Mouse (Mus musculus): ENCODE measurements around the gene Slc17a3. TPM values are rescaled to one million over a fixed set of nuclear protein-coding genes. Genes with fewer than 3 reads are reported as not detected.

Gene Slc17a3
- not detected for total RNA-seq (2021)

DNA sequence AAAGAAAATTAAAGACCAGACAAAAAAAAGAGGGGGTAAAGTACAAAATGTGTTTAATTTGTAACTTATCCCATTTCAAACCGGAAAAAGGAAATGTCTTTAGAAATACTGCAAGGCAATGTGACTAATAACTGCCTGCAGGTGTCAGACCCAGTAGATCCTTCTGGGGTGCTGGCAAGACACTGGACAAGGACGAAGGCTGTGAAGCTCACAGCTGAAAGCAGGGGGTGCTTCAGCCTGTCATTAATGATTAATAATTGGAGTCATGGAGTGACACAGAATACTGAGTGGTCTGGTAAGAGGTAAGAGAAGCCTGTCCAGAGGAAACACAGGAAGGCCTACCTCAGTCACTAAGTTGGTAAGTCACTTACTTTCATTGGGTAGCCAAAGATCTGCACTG lies at the start of gene Slc17a3:
Gene Slc17a3, plus strand, starts transcription at position 127 of the 400 bp plus-strand sequence.
- intact Hi-C loops (cut with DNase I), result loop anchor here (10.0 kb wide), 1 partner anchor 175 kb away; no protein-coding TSS in a partner anchor
- no peak for DNase-seq (ENCODE audit: low spot score in 2 of 2)

GRCm38 (mm10) chr13:23792520-23792919 lies 46.7 kb upstream of the Slc17a3 start:
- intact Hi-C loops (cut with DNase I), result loop anchor here (5.0 kb wide), 1 partner anchor 505 kb away; no protein-coding TSS in a partner anchor
- DNase-seq (ENCODE audit: low spot score in 2 of 2), result peak; percentile 17 to 18

DNA sequence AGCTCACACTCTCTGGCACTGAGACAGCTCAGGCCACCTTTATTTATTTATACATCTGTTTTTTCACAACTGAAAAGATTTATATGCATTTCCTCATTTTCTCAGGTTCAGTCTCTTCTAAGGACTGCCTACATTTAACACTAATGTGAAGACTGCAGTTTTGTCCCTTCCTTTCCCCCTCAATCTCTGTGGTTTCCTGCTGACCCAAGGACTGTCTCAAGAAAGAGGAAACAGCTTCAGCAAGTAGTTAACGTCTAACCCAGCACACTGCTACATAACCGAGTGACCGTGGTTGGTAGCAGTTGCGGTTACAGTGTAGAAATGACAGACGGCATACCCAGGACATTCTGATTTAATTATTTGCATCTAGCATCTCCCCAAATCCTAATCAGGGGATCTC lies 39.8 kb upstream of the Slc17a3 start:
- no peak for DNase-seq (ENCODE audit: low spot score in 2 of 2)
- intact Hi-C loops (cut with DNase I), result no loop called here

- DNase-seq (ENCODE audit: low spot score in 2 of 2), result no peak
- intact Hi-C loops (cut with DNase I), result no loop called here
These were observed 34.7 kb upstream of the Slc17a3 start for GRCm38 (mm10) chr13:23804532-23804931.

DNA sequence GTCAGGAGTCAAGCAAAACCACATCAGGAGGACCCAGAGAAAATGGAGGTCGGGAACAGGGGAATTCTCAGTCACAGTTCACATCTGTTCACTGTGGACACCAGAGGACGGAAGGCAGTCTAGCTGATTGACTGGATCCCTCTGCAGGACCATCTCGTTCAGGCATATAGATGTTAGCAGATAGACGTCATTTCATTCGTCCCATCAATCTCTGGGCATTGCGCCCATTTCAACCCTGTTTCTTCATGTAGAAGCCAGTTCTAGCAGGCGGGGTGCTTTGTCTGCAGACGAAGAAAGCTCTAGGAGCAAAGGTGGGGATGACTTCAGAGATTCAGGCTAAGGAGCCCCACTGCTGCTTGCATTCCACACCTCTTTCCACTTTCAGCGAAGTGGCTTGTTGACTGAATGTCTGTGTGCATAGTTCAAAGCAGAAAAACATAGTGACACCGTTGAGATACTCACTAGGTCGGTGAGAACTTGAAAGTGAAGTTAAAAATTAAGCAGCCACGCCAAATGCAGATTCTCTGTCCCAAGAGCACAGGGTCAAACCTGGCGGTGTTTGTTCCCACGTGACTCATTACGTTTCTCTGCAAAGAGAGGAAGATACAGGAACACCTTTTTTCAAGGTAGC lies 32.7 kb upstream of the Slc17a3 start, which contains the start of gene Slc17a2:
Gene Slc17a2, plus strand, starts transcription at position 572 of the 631 bp plus-strand sequence.
- DNase-seq (ENCODE audit: low spot score in 2 of 2), result no peak
- intact Hi-C loops (cut with DNase I), result no loop called here

- DNase-seq (ENCODE audit: low spot score in 2 of 2), result no peak
- intact Hi-C loops (cut with DNase I), result no loop called here
These were observed 23.1 kb upstream of the Slc17a3 start for GRCm38 (mm10) chr13:23816148-23816547.

DNA sequence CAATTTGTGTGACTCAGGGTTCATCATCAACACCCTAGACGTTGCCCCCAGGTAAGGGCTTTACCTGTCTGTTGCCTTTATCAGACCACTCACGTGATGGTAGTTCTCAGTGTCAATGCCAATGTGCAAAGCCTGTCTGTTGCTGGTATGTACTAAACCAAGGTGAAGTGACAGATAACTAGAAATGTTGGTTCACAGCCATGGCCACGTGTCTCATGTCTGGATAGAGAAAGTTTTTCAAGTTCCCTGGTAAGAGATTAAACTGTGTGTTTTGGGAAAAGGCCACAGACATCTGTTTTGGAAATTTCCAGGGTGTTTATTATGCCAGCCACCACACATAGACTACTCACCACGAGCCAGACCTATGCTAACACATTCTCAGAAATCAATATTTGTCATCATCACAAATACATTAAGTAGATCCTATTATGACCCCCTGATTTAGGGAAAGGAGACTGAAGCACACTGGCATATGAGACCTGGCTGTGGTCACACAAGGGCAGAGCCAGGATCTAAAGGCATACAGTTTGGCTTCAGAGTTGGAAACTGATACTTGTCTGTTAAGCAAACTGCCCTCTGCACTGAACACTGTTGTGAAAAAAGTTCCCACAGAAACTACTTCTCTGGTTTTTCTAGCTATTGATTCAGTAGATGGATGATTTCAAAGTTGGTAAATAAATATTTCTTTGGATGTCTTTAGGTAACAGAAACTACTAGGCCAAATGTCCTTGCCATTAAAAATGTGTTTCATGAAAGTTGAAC lies 18.9 kb upstream of the Slc17a3 start:
- intact Hi-C loops (cut with DNase I), result no loop called here
- DNase-seq (ENCODE audit: low spot score in 2 of 2), result no peak

- intact Hi-C loops (cut with DNase I), result no loop called here
- no peak for DNase-seq (ENCODE audit: low spot score in 2 of 2)
These were observed 17.0 kb upstream of the Slc17a3 start for GRCm38 (mm10) chr13:23822213-23822612.

DNA sequence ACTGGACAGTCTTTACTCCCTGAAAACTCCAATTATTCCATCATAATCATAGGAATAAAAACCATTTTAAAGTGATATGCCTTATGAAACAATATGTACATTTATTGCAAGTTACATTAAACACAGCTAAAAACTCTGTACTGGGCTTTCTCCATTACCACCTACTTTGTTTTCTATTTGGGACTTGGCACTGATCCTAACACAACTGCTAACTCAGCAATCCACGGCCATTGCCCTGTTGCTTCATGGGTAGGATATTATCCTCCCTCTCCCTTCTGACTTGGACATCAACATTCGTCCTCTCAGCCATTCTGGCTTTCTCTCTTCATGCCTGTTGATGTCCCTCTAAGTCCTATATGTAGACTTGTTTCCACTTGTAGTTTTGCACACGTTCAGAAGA lies 12.6 kb upstream of the Slc17a3 start:
- intact Hi-C loops (cut with DNase I), result no loop called here

GRCm38 (mm10) chr13:23833053-23833452 lies 6.2 kb upstream of the Slc17a3 start:
- intact Hi-C loops (cut with DNase I), result loop anchor here (5.0 to 10.0 kb wide), 4 partner anchors 49 to 484 kb away; no protein-coding TSS in a partner anchor
- peak; percentile 10 to 16 for DNase-seq (ENCODE audit: low spot score in 2 of 2)

More for the DNA sequence above, 12.6 kb upstream of the Slc17a3 start:
- DNase-seq (ENCODE audit: low spot score in 2 of 2), result no peak

DNA sequence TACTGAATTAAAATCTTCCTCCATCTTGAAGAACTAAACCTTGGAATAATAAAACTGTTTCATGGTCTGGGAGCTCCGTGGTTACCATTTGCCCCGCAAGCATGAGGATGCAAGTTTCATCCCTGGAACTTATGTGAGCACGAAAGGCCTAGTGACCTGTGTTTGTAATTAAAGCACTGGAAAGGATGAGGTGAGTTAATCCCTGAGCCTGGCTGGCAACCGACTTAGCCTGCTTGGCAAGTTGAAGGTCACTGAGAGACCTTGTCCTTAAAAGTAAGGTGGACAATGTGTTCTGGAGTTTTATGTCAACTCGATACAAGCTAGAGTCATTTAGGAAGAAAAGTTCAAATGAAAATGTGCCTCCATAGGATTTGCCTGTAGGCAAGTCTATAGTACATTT lies 4.4 kb upstream of the Slc17a3 start:
- intact Hi-C loops (cut with DNase I), result loop anchor here (5.0 to 10.0 kb wide), 4 partner anchors 47 to 482 kb away; no protein-coding TSS in a partner anchor
- no peak for DNase-seq (ENCODE audit: low spot score in 2 of 2)

GRCm38 (mm10) chr13:23836630-23837029 lies 2.6 kb upstream of the Slc17a3 start:
- DNase-seq (ENCODE audit: low spot score in 2 of 2), result no peak
- intact Hi-C loops (cut with DNase I), result loop anchor here (10.0 kb wide), 1 partner anchor 178 kb away; no protein-coding TSS in a partner anchor

GRCm38 (mm10) chr13:23845851-23846250 lies 6.6 kb downstream of the Slc17a3 start:
- intact Hi-C loops (cut with DNase I), result no loop called here
- no peak for DNase-seq (ENCODE audit: low spot score in 2 of 2)

- DNase-seq (ENCODE audit: low spot score in 2 of 2), result peak in 1 of 2 experiments; percentile 10
- intact Hi-C loops (cut with DNase I), result no loop called here
These were observed 10.1 kb downstream of the Slc17a3 start for GRCm38 (mm10) chr13:23849299-23849698.

GRCm38 (mm10) chr13:23856401-23856800 lies 17.2 kb downstream of the Slc17a3 start:
- DNase-seq (ENCODE audit: low spot score in 2 of 2), result no peak
- intact Hi-C loops (cut with DNase I), result no loop called here

DNA sequence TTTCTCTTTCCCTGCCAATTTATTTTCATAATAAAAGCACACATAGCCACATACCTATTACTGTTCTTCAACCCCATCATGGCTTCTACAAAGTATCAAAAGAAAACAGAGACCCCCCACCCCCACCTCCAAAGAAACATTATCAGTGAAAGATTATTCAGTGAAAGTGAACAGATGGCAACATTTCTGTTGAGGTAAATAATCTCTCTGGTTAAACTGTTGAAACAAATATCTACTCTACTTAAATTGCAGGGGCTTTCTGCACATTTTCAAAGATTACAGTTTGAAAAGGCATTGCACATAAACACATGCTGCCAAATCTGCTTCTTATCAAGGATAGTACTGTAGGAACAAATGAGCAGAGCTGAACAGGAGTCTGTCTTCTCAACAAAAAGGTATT lies 22.6 kb downstream of the Slc17a3 start:
- no peak for DNase-seq (ENCODE audit: low spot score in 2 of 2)
- intact Hi-C loops (cut with DNase I), result no loop called here

- no peak for DNase-seq (ENCODE audit: low spot score in 2 of 2)
- intact Hi-C loops (cut with DNase I), result no loop called here
These were observed 25.5 kb downstream of the Slc17a3 start for GRCm38 (mm10) chr13:23864711-23865110.

- intact Hi-C loops (cut with DNase I), result no loop called here
- DNase-seq (ENCODE audit: low spot score in 2 of 2), result no peak
These were observed 27.0 kb downstream of the Slc17a3 start for GRCm38 (mm10) chr13:23866086-23866710.

DNA sequence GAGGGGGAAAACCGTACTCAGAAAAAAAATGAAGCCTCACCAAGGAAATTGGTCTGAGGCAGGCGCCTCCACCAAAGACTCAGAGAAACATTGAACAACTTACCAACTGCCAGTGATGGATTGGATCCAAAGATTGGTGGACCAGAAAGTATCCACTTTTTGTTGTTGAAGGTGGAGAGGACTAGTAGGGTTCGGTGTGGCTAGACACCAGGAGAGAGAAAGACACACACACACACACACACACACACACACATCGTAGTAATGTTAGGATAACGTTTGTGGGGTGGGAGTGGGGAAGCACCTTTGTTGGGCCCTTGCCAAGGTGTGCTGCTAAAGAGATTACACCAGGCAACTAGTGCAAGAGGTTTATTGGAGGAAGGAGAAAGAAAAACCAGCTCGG lies 27.8 kb downstream of the Slc17a3 start:
- intact Hi-C loops (cut with DNase I), result no loop called here
- DNase-seq (ENCODE audit: low spot score in 2 of 2), result no peak

GRCm38 (mm10) chr13:23867405-23867804 lies 28.2 kb downstream of the Slc17a3 start, which contains the start of gene Slc17a1:
Gene Slc17a1 (plus strand): TSS chr13:23867750.
- DNase-seq (ENCODE audit: low spot score in 2 of 2), result no peak
- intact Hi-C loops (cut with DNase I), result no loop called here

All from left cerebral cortex, postnatal 36 days (tissue).